Mouse (Mus musculus) spleen, postnatal 14 days (tissue): ENCODE data around the gene Spin2f.
"Not testable (repeated sequence)": the region's sequence is repeated elsewhere in the genome, so short reads cannot be mapped to it uniquely, and the experiment has no call there.

Experiments used
- DNase-seq, 2 experiments: peaks; one replicate each; pipeline ENCODE4 v3.0.0; 2021 to 2022; ENCODE audit warnings: low spot score in 2 of 2

The Spin2f gene

GRCm38 (mm10) chrX:31253594-31253993, at the start of gene Spin2f:
Gene Spin2f (plus strand): TSS chrX:31253894.
- not testable (repeated sequence) for DNase-seq

- DNase-seq = not testable (repeated sequence)
These were observed 41.6 kb upstream of the Spin2f start for GRCm38 (mm10) chrX:31212136-31212535.

- DNase-seq = not testable (repeated sequence)
These were observed 30.2 kb upstream of the Spin2f start for GRCm38 (mm10) chrX:31223536-31223935.

- DNase-seq = not testable (repeated sequence)
These were observed 18.6 kb upstream of the Spin2f start for GRCm38 (mm10) chrX:31235088-31235487.

- DNase-seq = not testable (repeated sequence)
These were observed 11.9 kb upstream of the Spin2f start for GRCm38 (mm10) chrX:31241754-31242153.
